Mouse (Mus musculus): ENCODE data around the gene Setd3.

DNA sequence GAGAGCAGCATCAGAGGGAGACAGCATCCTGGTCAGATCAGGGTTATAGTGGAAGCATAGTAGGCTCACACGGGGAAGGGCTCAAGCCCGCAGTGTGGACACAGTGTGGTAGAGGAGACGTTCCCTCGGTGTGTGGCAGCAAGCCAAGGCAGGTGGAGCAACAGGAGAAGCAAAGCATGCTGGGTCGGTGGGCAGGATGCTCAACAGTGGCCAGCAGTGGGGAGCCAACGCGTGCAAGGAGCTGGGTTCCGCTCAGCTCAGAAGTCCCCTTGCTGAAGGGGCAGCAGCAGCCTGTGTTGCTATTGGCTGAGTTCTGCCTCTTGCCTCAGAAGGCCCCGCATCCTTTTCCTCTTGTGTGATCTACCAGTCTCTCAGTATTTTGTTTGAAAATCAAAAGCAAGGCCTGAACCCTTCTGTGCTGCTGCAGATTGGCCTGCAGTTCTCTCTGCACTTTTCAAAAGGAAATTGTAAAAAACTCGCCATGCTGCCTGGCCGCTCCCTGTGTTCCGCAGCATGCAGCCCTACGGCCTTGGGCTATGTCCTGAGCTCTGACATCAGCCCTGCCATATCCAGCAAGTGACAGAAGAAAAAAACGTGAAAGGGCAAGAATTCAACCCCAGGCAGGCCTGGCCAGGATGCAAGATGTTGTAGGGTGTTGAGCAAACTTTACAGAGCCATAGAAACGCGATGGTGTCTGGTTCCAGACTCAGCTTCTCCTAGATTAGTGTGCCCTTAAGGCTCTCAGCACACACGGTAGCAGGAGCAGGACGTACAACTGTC is 80.7 kb downstream of the Setd3 start:
- no peak for TF ChIP-seq POLR2A (IDR thresholded peaks at IDR 0.05; ENCODE audit: extremely low read depth, insufficient read depth, low read length)
- TF ChIP-seq CTCF (IDR thresholded peaks at IDR 0.05; ENCODE audit: low read depth, low read length): no peak

Data from liver, adult 2 months (tissue).